Mouse (Mus musculus) CD4-positive naive resting alpha-beta T cell, adult 57 days (primary cell): Measurements from ENCODE around the gene Atp6v1e1. TPM values are rescaled to one million over a fixed set of nuclear protein-coding genes. Genes with fewer than 3 reads are reported as not detected.

Experiments
- total RNA-seq: library from RNA; stranded (reverse); gene quantifications from one replicate; pipeline ENCODE4 v1.2.4, GENCODE M21; 2023

Atp6v1e1 gene
- 110 TPM for total RNA-seq

DNA sequence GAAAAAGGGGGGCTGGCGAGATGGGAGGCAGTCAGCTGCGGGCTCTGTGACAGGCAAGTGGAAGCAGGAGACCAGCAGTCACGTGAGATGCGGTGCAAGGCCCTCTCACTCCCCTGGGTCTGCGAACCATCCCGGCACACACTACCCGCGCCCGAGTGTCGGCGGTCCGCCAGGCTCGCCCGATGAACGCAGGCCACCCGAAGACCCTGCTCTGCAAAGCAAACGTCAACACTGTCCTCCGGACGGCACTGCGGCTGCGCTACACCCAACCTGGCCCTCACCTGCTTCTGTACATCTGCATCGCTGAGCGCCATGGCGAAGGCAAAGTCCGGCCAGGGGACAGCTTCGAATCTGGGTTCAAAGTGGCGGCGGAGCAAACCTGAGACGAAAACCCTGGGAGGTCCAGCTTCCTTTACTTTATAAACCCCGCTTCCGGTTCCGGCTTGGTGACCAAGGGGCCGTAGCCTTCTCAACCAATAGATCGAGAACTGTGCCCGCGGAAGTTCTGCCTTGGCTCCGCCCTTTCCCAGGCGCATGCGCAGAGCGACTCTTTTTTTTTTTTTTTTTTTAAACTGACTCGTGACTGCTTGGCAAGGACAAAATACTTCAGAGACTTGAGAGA, at the start of gene Atp6v1e1:
Atp6v1e1 (minus strand) TSS at position 487 of the 622 bp plus-strand sequence.

DNA sequence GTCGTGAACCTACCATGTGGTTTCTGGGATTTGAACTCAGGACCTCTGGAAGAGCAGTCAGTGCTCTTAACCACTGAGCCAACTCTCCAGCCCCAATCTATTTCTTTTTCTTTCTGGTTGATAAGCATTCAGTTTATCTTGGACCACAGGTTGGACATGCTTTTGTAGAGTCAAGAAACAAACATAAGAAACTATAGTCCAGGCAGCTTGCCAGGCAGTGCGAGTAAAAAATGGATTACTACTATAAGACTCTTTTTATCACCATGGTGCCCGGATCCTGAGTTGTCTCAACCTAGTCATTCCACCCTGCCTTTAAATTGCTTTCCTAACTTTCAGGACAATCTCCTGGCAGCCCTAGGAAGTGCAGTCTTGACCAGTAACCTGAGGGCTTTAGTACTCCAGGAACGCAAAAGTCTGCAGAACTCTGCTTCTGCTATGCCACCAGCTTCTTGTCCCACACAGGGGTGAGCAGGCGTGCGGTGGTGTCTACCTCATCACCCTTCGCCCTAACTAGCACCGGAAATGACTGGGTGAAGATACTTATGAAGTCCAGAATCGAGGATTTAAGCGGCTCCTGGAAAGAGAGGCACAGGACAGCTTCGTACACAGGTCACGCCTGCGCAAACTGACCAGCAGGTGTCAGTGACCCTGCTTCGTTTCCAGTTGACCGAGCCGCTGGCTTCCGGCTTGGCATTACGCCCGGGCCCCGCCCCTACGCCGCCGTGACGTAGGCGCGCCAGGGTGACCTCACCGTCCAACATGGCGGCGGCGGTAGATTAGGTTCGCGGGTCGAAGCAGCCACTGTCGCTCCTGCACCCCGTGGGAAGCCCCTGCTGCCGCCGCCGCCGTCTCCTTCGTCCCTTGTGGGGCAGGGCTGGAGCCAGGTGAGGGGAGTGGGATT, 13.1 kb upstream of the Atp6v1e1 start, which contains the start of gene Bcl2l13:
Bcl2l13 (plus strand) TSS at position 739 of the 901 bp plus-strand sequence.

DNA sequence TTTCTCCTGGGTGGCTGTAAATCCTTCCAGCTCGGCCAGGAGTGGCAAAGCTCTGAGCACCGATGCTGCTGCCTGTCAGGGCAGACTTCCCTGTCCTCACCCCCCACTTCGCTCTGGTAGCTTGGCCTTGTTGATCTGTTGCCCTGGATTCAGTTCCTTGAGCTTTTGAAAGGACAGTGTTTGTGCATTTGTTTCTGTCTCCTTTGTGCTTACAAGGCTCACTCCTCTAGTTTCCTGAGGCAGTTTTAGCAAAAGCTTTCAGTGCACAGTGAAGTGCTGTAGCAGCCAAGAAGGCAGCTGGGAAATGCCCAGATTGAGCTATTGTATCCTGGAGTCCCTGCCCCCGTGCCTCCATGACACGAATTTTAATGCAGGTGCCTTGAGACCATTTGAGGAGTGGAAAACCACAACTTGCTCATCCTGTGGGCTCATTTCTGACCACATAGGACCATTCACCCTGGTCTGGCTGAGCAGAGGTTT, 49.4 kb downstream of the Atp6v1e1 start, which contains the start of gene Slc25a18:
Slc25a18 (plus strand) TSS at position 430 of the 480 bp plus-strand sequence.

Other genes starting within 250 kb of the Atp6v1e1 start
- gene Cecr2, start 156.4 kb downstream of the Atp6v1e1 start, total RNA-seq: 1.1 TPM
- gene Slc25a18, start 49.2 kb downstream of the Atp6v1e1 start, total RNA-seq: not detected
- gene Bcl2l13, start 13.4 kb upstream of the Atp6v1e1 start, total RNA-seq: 47.3 TPM
- gene Bid, start 94.1 kb upstream of the Atp6v1e1 start, total RNA-seq: 16.9 TPM